8 mouse cellular contexts compared by ENCODE assay signal in the genomic region with DNA sequence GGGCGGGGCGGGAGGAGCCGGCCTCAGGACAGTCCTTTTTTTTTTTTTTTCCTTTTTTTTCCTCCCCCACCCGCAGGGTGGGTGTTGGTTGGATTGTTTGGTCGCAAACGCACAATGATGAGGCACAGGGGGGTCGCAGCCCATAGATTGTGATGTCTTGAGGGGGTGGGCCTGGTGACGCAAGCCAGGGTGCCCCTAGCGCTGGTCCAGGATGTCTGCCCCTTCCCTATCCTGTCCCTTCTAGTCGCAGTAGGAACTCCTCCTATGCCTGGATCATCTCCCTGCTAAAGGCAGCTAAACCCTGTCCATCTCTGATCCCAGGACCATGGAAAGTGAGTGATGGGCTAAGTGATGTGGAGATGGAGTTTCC. TPM values are rescaled to one million over a fixed set of nuclear protein-coding genes. Genes with fewer than 3 reads are reported as not detected.
DNase-seq lines count a peak whose midpoint lies in the region; ATAC-seq and TF ChIP-seq lines count a peak whose summit lies in the region.

No protein-coding gene starts in this region.

- no peak for TF ChIP-seq POLR2A in ES-Bruce4 (IDR thresholded peaks at IDR 0.05; ENCODE audit: insufficient read depth, low read length)

- H3K36me3 ChIP-seq in ES-Bruce4 (ENCODE audit: control insufficient read depth, insufficient read depth, low read length, poor library complexity, severe bottlenecking) = no peaks in the 10 kb centered on the region
- no peaks in the 10 kb centered on the region for H3K36me3 ChIP-seq in liver, postnatal 0 days (replicated peaks; ENCODE audit: insufficient read depth, low read length)

- intact Hi-C loops in gastrocnemius, adult 2 months (cut with DNase I) = no loop called here

- H3K4me2 ChIP-seq in liver, postnatal 0 days (ENCODE audit: low read depth, low read length) = peak overlapping the region; percentile 76

- TF ChIP-seq EP300 in ES-Bruce4 (IDR thresholded peaks at IDR 0.05; ENCODE audit: insufficient read depth, low read depth, low read length) = no peak
- TF ChIP-seq EP300 in liver, postnatal 0 days (IDR thresholded peaks at IDR 0.05; ENCODE audit: low read depth) = no peak

- WGBS in liver, postnatal 0 days (ENCODE audit: insufficient replicate concordance) = 13% methylated on average over 6 of the region's 10 CpGs

- H3K9me3 ChIP-seq in ES-Bruce4 (replicated peaks; ENCODE audit: control insufficient read depth, insufficient read depth, low read length, poor library complexity, severe bottlenecking) = no peaks in the 10 kb centered on the region
- no peaks in the 10 kb centered on the region for H3K9me3 ChIP-seq in liver, postnatal 0 days (ENCODE audit: low read length)

- DNase-seq in gastrocnemius, adult 2 months = no peak
- no peak for DNase-seq in gastrocnemius, postnatal 25 days
- DNase-seq in liver, postnatal 0 days = no peak
- DNase-seq in natural killer cell, adult 2 months (ENCODE audit: low spot score in 2 of 2) = no peak
- DNase-seq in cerebellum, adult 11-12 months = no peak
- DNase-seq in ovary, postnatal 36 days (ENCODE audit: low spot score) = no peak

- peak overlapping the region; percentile 84 for H3K9ac ChIP-seq in ES-Bruce4 (ENCODE audit: low read depth, poor library complexity, severe bottlenecking)
- H3K9ac ChIP-seq in liver, postnatal 0 days (replicated peaks) = peak overlapping the region; percentile 72; the same call in 1 of the 2 replicates

- peak overlapping the region; percentile 48 for H3K27ac ChIP-seq in gastrocnemius, adult 2 months
- H3K27ac ChIP-seq in ES-Bruce4 (ENCODE audit: insufficient read depth, low read length) = no peak overlapping the region
- H3K27ac ChIP-seq in liver, postnatal 0 days (ENCODE audit: low read depth) = no peak overlapping the region

- no peaks in the 10 kb centered on the region for H3K27me3 ChIP-seq in ES-Bruce4 (ENCODE audit: control insufficient read depth, insufficient read depth, low read length, poor library complexity, severe bottlenecking)
- peaks cover 20% of the 10 kb centered on the region for H3K27me3 ChIP-seq in liver, postnatal 0 days (ENCODE audit: insufficient read depth, low read length)

- no peak for TF ChIP-seq CTCF in gastrocnemius, adult 2 months (IDR thresholded peaks at IDR 0.05)
- no peak for TF ChIP-seq CTCF in ES-Bruce4 (IDR thresholded peaks at IDR 0.05; ENCODE audit: low read depth, low read length)
- TF ChIP-seq CTCF in liver, postnatal 0 days (IDR thresholded peaks at IDR 0.05; ENCODE audit: low read depth) = no peak

- 0 out of 2 replicates have a peak, but pooled peaks have one; percentile 7 for ATAC-seq in granulocyte monocyte progenitor cell, adult 5-6 weeks (replicated peaks; ENCODE audit: poor library complexity, severe bottlenecking)
- no peak for ATAC-seq in liver, postnatal 0 days

- no peaks in the 10 kb centered on the region for H3K4me1 ChIP-seq in ES-Bruce4 (ENCODE audit: control insufficient read depth, insufficient read depth, low read length)
- no peaks in the 10 kb centered on the region; the same call in 1 of the 2 replicates for H3K4me1 ChIP-seq in liver, postnatal 0 days (ENCODE audit: insufficient read depth)

- peak overlapping the region; percentile 90 for H3K4me3 ChIP-seq in gastrocnemius, adult 2 months
- H3K4me3 ChIP-seq in ES-Bruce4 (ENCODE audit: low read depth, low read length) = peak overlapping the region; percentile 50
- H3K4me3 ChIP-seq in liver, postnatal 0 days (ENCODE audit: low read depth, low read length) = peak overlapping the region; percentile 64; the same call in 1 of the 2 replicates

RNA-seq across cellular contexts. Expression of gene Clmn, which starts 0.3 kb away (rescaled TPM):
- total RNA-seq in gastrocnemius, adult 2 months (2021) = 1 to 10 TPM; 2.6 to 3.2 TPM
- total RNA-seq in gastrocnemius, postnatal 25 days (2021) = 1 to 10 TPM; 2.6 to 4.2 TPM
- polyA plus RNA-seq in ES-Bruce4 (2011; ENCODE audit: insufficient read depth, insufficient read length, low read depth, missing spikeins) = 11.0 and 14.8 TPM in 2 replicates
- 0.84 TPM in 1 of 2 replicates, not detected in the other for total RNA-seq in granulocyte monocyte progenitor cell, adult 5-6 weeks (2014; fragmentation: Nextera tagmentation)
- total RNA-seq in granulocyte monocyte progenitor cell, adult 5-6 weeks (2017) = not detected in 2 replicates
- polyA plus RNA-seq in liver, postnatal 0 days (2015; fragmentation: Nextera tagmentation; extraction: Ambion mirVana) = 1.9 and 2.5 TPM in 2 replicates
